8 mouse cellular contexts compared by ENCODE assay signal in genomic region chr7:96661352-96662169, GRCm38 (mm10).
DNase-seq lines count a peak whose midpoint lies in the region; ATAC-seq and TF ChIP-seq lines count a peak whose summit lies in the region.

No protein-coding gene starts in this region.

- H3K36me3 ChIP-seq in heart, embryonic 10.5 days, result no peaks in the 10 kb centered on the region
- H3K36me3 ChIP-seq in heart, adult 2 months (ENCODE audit: control insufficient read depth, insufficient read depth, low read length), result no peaks in the 10 kb centered on the region
- H3K36me3 ChIP-seq in lung, embryonic 14.5 days (ENCODE audit: insufficient read depth), result no peaks in the 10 kb centered on the region
- H3K36me3 ChIP-seq in embryonic facial prominence, embryonic 10.5 days (replicated peaks), result no peaks in the 10 kb centered on the region
- H3K36me3 ChIP-seq in midbrain, embryonic 13.5 days, result no peaks in the 10 kb centered on the region

- H3K27ac ChIP-seq in heart, embryonic 10.5 days, result peak overlapping the region; percentile 43
- no peak overlapping the region for H3K27ac ChIP-seq in heart, adult 2 months
- H3K27ac ChIP-seq in lung, embryonic 14.5 days (ENCODE audit: low read depth), result peak overlapping the region; percentile 80
- H3K27ac ChIP-seq in embryonic facial prominence, embryonic 10.5 days (replicated peaks), result peak overlapping the region; percentile 78
- H3K27ac ChIP-seq in midbrain, embryonic 13.5 days, result no peak overlapping the region

- peak; percentile 91 for DNase-seq in heart, embryonic 10.5 days (ENCODE audit: low spot score)
- no peak for DNase-seq in heart, adult 2 months
- DNase-seq in lung, embryonic 14.5 days, result peak; percentile 49
- no peak for DNase-seq in lung, postnatal 25 days (ENCODE audit: low spot score)
- DNase-seq in embryonic facial prominence, embryonic 10.5 days (ENCODE audit: low spot score), result peak; percentile 66
- no peak for DNase-seq in layer of hippocampus, postnatal 25 days (ENCODE audit: extremely low spot score in 1 of 2, low spot score in 1 of 2)
- DNase-seq in right cerebral cortex, postnatal 25 days, result no peak

- no peak overlapping the region for H3K9ac ChIP-seq in heart, adult 2 months (ENCODE audit: low read depth, low read length)
- H3K9ac ChIP-seq in lung, embryonic 14.5 days, result no peak overlapping the region
- H3K9ac ChIP-seq in midbrain, embryonic 13.5 days (replicated peaks), result no peak overlapping the region

- no peaks in the 10 kb centered on the region for H3K9me3 ChIP-seq in heart, embryonic 10.5 days
- H3K9me3 ChIP-seq in lung, embryonic 14.5 days (ENCODE audit: low read depth, low read length), result no peaks in the 10 kb centered on the region
- no peaks in the 10 kb centered on the region for H3K9me3 ChIP-seq in embryonic facial prominence, embryonic 10.5 days
- no peaks in the 10 kb centered on the region for H3K9me3 ChIP-seq in midbrain, embryonic 13.5 days

- no peak for TF ChIP-seq CTCF in heart, adult 2 months (IDR thresholded peaks at IDR 0.05)
- no peak for TF ChIP-seq CTCF in lung, embryonic 14.5 days (IDR thresholded peaks at IDR 0.05; ENCODE audit: low read depth)

- H3K4me1 ChIP-seq in heart, embryonic 10.5 days, result peaks cover 65% of the 10 kb centered on the region
- no peaks in the 10 kb centered on the region for H3K4me1 ChIP-seq in heart, adult 2 months (ENCODE audit: control insufficient read depth, insufficient read depth, low read length)
- peaks cover 45% of the 10 kb centered on the region for H3K4me1 ChIP-seq in lung, embryonic 14.5 days (ENCODE audit: insufficient read depth)
- peaks cover 87% of the 10 kb centered on the region for H3K4me1 ChIP-seq in embryonic facial prominence, embryonic 10.5 days
- peaks cover 40% of the 10 kb centered on the region for H3K4me1 ChIP-seq in midbrain, embryonic 13.5 days (replicated peaks)

- no peak for TF ChIP-seq EP300 in heart, adult 2 months (IDR thresholded peaks at IDR 0.05; ENCODE audit: insufficient read depth, low read depth, low read length)

- H3K79me2 ChIP-seq in heart, adult 2 months (replicated peaks; ENCODE audit: control insufficient read depth, insufficient read depth, low read length), result no peaks in the 10 kb centered on the region

- H3K4me2 ChIP-seq in lung, embryonic 14.5 days, result no peak overlapping the region
- no peak overlapping the region for H3K4me2 ChIP-seq in midbrain, embryonic 13.5 days (replicated peaks)

- no peak for TF ChIP-seq POLR2A in heart, adult 2 months (IDR thresholded peaks at IDR 0.05; ENCODE audit: insufficient read depth, low read depth, low read length)

- H3K4me3 ChIP-seq in heart, embryonic 10.5 days, result no peak overlapping the region; the same call in 1 of the 2 replicates
- no peak overlapping the region for H3K4me3 ChIP-seq in heart, adult 2 months
- H3K4me3 ChIP-seq in lung, embryonic 14.5 days (ENCODE audit: low read depth, low read length), result no peak overlapping the region
- H3K4me3 ChIP-seq in embryonic facial prominence, embryonic 10.5 days, result no peak overlapping the region
- H3K4me3 ChIP-seq in midbrain, embryonic 13.5 days (replicated peaks), result no peak overlapping the region

- ATAC-seq in lung, embryonic 14.5 days (ENCODE audit: insufficient read depth), result peak; percentile 53
- peak; percentile 55; the same call in 1 of the 2 replicates for ATAC-seq in midbrain, embryonic 13.5 days

- 32% methylated on average over 12 of the region's 12 CpGs for WGBS in heart, embryonic 10.5 days
- WGBS in heart, adult 2 months, result 72% methylated on average over 12 of the region's 12 CpGs
- WGBS in lung, embryonic 14.5 days, result 30% methylated on average over 12 of the region's 12 CpGs
- WGBS in embryonic facial prominence, embryonic 10.5 days, result 54% methylated on average over 12 of the region's 12 CpGs
- 37% methylated on average over 12 of the region's 12 CpGs for WGBS in midbrain, embryonic 13.5 days

- intact Hi-C loops in heart, adult 2 months (cut with DNase I), result no loop called here

- peaks cover 74% of the 10 kb centered on the region for H3K27me3 ChIP-seq in heart, embryonic 10.5 days (ENCODE audit: insufficient read depth, poor library complexity, severe bottlenecking)
- H3K27me3 ChIP-seq in heart, adult 2 months (ENCODE audit: control insufficient read depth, insufficient read depth, low read length), result no peaks in the 10 kb centered on the region
- no peaks in the 10 kb centered on the region for H3K27me3 ChIP-seq in lung, embryonic 14.5 days (ENCODE audit: insufficient read depth, low read length)
- H3K27me3 ChIP-seq in embryonic facial prominence, embryonic 10.5 days (replicated peaks; ENCODE audit: low read depth, poor library complexity, severe bottlenecking), result peaks cover 5% of the 10 kb centered on the region; the same call in 1 of the 2 replicates
- peaks cover 44% of the 10 kb centered on the region for H3K27me3 ChIP-seq in midbrain, embryonic 13.5 days

Comparison
In these comparisons a context has a peak if more than half of its experiments do, and no peak if none do; other contexts are left out.
1. DNase-seq: peak in heart, embryonic 10.5 days (single experiment), lung, embryonic 14.5 days (single experiment) and embryonic facial prominence, embryonic 10.5 days (single experiment); none in heart, adult 2 months (0 of 2), lung, postnatal 25 days (single experiment), layer of hippocampus, postnatal 25 days (0 of 2) and right cerebral cortex, postnatal 25 days (single experiment).
2. H3K27ac ChIP-seq: peak in heart, embryonic 10.5 days (single experiment), lung, embryonic 14.5 days (single experiment) and embryonic facial prominence, embryonic 10.5 days (single experiment); none in heart, adult 2 months (single experiment) and midbrain, embryonic 13.5 days (single experiment).